Mouse (Mus musculus): ENCODE measurements around the gene Evi5. TPM values are rescaled to one million over a fixed set of nuclear protein-coding genes. Genes with fewer than 3 reads are reported as not detected.

The Evi5 gene
- total and polyA plus RNA-seq, 3 experiments: 4.6 to 8.4 TPM; not detected in 1

DNA sequence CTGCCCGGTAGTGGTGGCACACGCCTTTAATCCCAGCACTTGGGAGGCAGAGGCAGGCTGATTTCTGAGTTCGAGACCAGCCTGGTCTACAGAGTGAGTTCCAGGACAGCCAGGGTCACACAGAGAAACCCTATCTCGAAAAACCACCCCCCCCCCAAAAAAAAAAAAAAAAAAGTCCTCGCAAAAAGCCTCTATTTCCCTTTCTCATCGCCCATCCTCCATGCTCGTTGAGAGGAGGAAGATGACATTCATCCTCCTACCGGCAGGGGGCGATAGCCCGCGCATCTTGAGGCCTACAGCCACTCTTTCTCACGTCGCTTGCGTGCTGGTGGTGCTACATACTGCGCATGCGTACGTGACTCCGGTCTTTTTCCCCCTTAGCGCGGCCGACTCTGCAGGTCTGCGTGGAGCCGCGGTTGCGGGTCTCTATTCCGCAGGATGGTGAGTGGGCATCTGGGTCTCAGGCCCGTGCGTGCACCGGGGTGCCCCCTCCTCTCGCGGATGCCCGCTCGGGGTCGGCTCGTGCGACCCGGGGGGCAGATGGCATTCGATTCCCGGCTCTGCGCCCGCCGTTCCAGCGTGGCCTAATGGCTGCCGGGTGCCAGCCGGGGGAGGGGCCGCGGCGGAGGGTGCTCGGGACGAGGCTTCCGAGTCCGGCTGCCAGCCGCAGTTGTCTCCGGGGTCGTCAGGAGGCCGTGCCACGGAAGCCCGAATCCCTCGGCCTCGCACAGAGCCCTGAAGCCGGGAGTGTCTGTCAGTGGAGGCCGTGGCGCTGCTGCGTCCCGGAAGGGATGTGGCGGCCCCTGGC lies 25.5 kb upstream of the Evi5 start, which contains the start of gene Rpl5 (continued):
- TF ChIP-seq TBP (IDR thresholded peaks at IDR 0.05; ENCODE audit: low read depth, low read length) (peak; percentile 97), NELFE (IDR thresholded peaks at IDR 0.05; ENCODE audit: low read depth, low read length) (peak; percentile 97), MXI1 (IDR thresholded peaks at IDR 0.05; ENCODE audit: low read depth, low read length) (peak; percentile 79; the same call in 1 of the 2 replicates), TAL1 (IDR thresholded peaks at IDR 0.05; ENCODE audit: low read length) (no peak), KAT2A (conservative IDR thresholded peaks at IDR 0.05; ENCODE audit: low read depth, low read length) (peak; percentile 84), POLR2AphosphoS2 (IDR thresholded peaks at IDR 0.05; ENCODE audit: low read length) (peak; percentile 93), E2F4 (IDR thresholded peaks at IDR 0.05; ENCODE audit: borderline replicate concordance, low read depth, low read length) (no peak), UBTF (IDR thresholded peaks at IDR 0.05; ENCODE audit: borderline replicate concordance, insufficient read depth, low read depth, low read length) (0 out of 2 replicates have a peak, but pooled peaks have one; percentile 65), RAD21 (IDR thresholded peaks at IDR 0.05; ENCODE audit: low read depth, low read length) (no peak)

DNA sequence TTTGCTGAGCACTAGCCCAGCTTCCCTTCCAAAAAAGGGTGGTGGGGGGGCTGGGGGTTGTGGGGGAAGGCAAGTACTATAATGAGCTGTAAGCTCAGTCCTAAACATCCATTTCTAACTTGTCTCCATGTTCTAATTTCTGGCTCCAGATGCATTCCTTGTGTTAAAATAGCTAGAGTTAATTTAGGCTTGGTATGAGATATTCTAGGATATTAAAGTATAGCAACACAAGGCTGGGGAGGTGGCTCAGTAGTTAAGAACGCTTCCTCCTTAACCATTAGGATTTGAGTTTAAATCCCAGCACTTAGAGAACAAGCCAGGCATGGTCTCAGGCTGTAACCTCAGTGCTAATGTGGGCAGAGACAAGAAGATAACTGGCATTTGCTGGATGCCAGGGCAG lies 21.4 kb upstream of the Evi5 start:
- H3K27me3 ChIP-seq (ENCODE audit: control insufficient read depth in 1 of 2, insufficient read depth in 2 of 2, low read length in 2 of 2): peaks cover 0 to 3% of the 10 kb centered on the region in 2 experiments; a peak in 2 of 4 replicates
- TF ChIP-seq RAD21 (IDR thresholded peaks at IDR 0.05; ENCODE audit: low read depth, low read length) (no peak), ETS1 (IDR thresholded peaks at IDR 0.05; ENCODE audit: low read depth, low read length) (no peak), ZC3H11A (IDR thresholded peaks at IDR 0.05; ENCODE audit: low read depth, low read length) (no peak), TBP (IDR thresholded peaks at IDR 0.05; ENCODE audit: low read depth, low read length) (no peak), EP300 (IDR thresholded peaks at IDR 0.05; ENCODE audit: low read depth in 1 of 2, low read length in 2 of 2) (no peak)
- no peaks in the 10 kb centered on the region for H3K9me3 ChIP-seq (replicated peaks; ENCODE audit: insufficient read depth, low read length)

DNA sequence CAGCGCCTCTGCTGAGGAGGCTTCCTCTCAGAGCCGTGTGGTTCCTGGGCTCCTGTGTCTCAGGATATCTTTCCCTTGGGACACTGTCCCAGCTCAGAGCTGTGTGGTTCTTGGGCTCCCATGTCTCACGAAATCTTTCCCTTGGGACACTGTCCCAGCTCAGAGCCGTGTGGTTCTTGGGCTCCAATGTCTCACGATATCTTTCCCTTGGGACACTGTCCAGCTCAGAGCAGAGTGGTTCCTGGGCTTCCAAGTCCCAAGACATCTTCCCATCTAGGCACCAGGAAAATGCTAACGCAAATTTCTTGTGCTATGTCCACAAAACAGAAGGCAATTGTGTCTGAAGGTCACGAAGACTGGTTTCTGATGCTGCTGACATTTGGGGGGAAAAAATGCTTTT lies 19.8 kb upstream of the Evi5 start:
- no peak overlapping the region for H3K4me3 ChIP-seq (ENCODE audit: control insufficient read depth in 1 of 2, insufficient read depth in 1 of 2, low read depth in 2 of 2, low read length in 2 of 2)
- H3K27ac ChIP-seq (ENCODE audit: control insufficient read depth, low read depth, low read length): no peak overlapping the region
- TF ChIP-seq SMC3 (IDR thresholded peaks at IDR 0.05; ENCODE audit: low read depth, low read length): no peak
- no peak for TF ChIP-seq CHD2 (IDR thresholded peaks at IDR 0.05; ENCODE audit: low read length)

More for the DNA sequence above, 21.4 kb upstream of the Evi5 start:
- peaks cover 9% of the 10 kb centered on the region for H3K79me2 ChIP-seq (ENCODE audit: control insufficient read depth, insufficient read depth, low read length, poor library complexity)
- no peak overlapping the region for H3K27ac ChIP-seq (ENCODE audit: control insufficient read depth, low read depth, low read length)
- no peak overlapping the region for H3K4me3 ChIP-seq (ENCODE audit: control insufficient read depth in 1 of 2, insufficient read depth in 1 of 2, low read depth in 2 of 2, low read length in 2 of 2)
- no peaks in the 10 kb centered on the region for H3K4me1 ChIP-seq (ENCODE audit: control insufficient read depth in 1 of 2, insufficient read depth in 2 of 2, low read length in 2 of 2)
- H3K36me3 ChIP-seq (ENCODE audit: control insufficient read depth in 1 of 2, insufficient read depth in 2 of 2, low read length in 2 of 2): peaks cover 0 to 3% of the 10 kb centered on the region in 2 experiments; a peak in 1 of 4 replicates
- DNase-seq (ENCODE audit: low read depth, low spot score): no peak
- no peak overlapping the region for H3K9ac ChIP-seq (ENCODE audit: control insufficient read depth, low read depth, low read length, poor library complexity, severe bottlenecking)

More for the DNA sequence above, 19.8 kb upstream of the Evi5 start:
- Histone ChIP-seq H3K4me1 (ENCODE audit: control insufficient read depth in 1 of 2, insufficient read depth in 2 of 2, low read length in 2 of 2) (no peaks in the 10 kb centered on the region), H3K36me3 (ENCODE audit: control insufficient read depth in 1 of 2, insufficient read depth in 2 of 2, low read length in 2 of 2) (peaks cover 0 to 1% of the 10 kb centered on the region in 2 experiments; a peak in 1 of 4 replicates), H3K79me2 (ENCODE audit: control insufficient read depth, insufficient read depth, low read length, poor library complexity) (no peaks in the 10 kb centered on the region), H3K27me3 (ENCODE audit: control insufficient read depth in 1 of 2, insufficient read depth in 2 of 2, low read length in 2 of 2) (peaks cover 0 to 3% of the 10 kb centered on the region in 2 experiments; a peak in 2 of 4 replicates), H3K9me3 (replicated peaks; ENCODE audit: insufficient read depth, low read length) (no peaks in the 10 kb centered on the region), H3K9ac (ENCODE audit: control insufficient read depth, low read depth, low read length, poor library complexity, severe bottlenecking) (no peak overlapping the region)
- no peak for DNase-seq (ENCODE audit: low read depth, low spot score)

All from MEL (cell line).